12 mouse cellular contexts compared by ENCODE assay signal in genomic region chr9:72393869-72394341, GRCm38 (mm10). TPM values are rescaled to one million over a fixed set of nuclear protein-coding genes. Genes with fewer than 3 reads are reported as not detected.
DNase-seq lines count a peak whose midpoint lies in the region; ATAC-seq lines count a peak whose summit lies in the region.
"Had no signal": no experiment of that assay in that cellular context is flagged by ENCODE, and none has a peak within 500 bp of the region (broad histone marks: within the 10 kb centered on the region; RNA-seq: fewer than 3 reads in every experiment).

No protein-coding gene starts in this region.

- H3K36me3 ChIP-seq in forebrain, embryonic 15.5 days, result no peaks in the 10 kb centered on the region
- H3K36me3 ChIP-seq in forebrain, embryonic 11.5 days (ENCODE audit: control insufficient read depth, insufficient read depth, low read length), result no peaks in the 10 kb centered on the region
- H3K36me3 ChIP-seq in neural tube, embryonic 14.5 days (ENCODE audit: control insufficient read depth, insufficient read depth, low read length), result no peaks in the 10 kb centered on the region
- no peaks in the 10 kb centered on the region for H3K36me3 ChIP-seq in midbrain, embryonic 15.5 days (replicated peaks)

- H3K9me3 ChIP-seq in forebrain, embryonic 15.5 days, result no peaks in the 10 kb centered on the region
- no peaks in the 10 kb centered on the region for H3K9me3 ChIP-seq in forebrain, embryonic 11.5 days (ENCODE audit: control insufficient read depth, low read length)
- no peaks in the 10 kb centered on the region for H3K9me3 ChIP-seq in neural tube, embryonic 14.5 days (ENCODE audit: control insufficient read depth, low read length)
- no peaks in the 10 kb centered on the region for H3K9me3 ChIP-seq in midbrain, embryonic 15.5 days

- WGBS in forebrain, embryonic 15.5 days, result 45% methylated on average over 8 of the region's 8 CpGs
- 71% methylated on average over 8 of the region's 8 CpGs for WGBS in forebrain, embryonic 11.5 days
- 39% methylated on average over 8 of the region's 8 CpGs for WGBS in neural tube, embryonic 14.5 days
- WGBS in midbrain, embryonic 15.5 days, result 27% methylated on average over 8 of the region's 8 CpGs

- H3K27me3 ChIP-seq in forebrain, embryonic 15.5 days, result no peaks in the 10 kb centered on the region
- H3K27me3 ChIP-seq in forebrain, embryonic 11.5 days (ENCODE audit: control insufficient read depth, insufficient read depth, low read length), result no peaks in the 10 kb centered on the region
- H3K27me3 ChIP-seq in neural tube, embryonic 14.5 days (ENCODE audit: control insufficient read depth, insufficient read depth, low read length), result no peaks in the 10 kb centered on the region
- H3K27me3 ChIP-seq in midbrain, embryonic 15.5 days (replicated peaks), result no peaks in the 10 kb centered on the region

- peaks cover 21% of the 10 kb centered on the region for H3K4me1 ChIP-seq in forebrain, embryonic 15.5 days
- H3K4me1 ChIP-seq in forebrain, embryonic 11.5 days (replicated peaks; ENCODE audit: control insufficient read depth, insufficient read depth, low read length), result no peaks in the 10 kb centered on the region
- 0 out of 2 replicates have a peak, but pooled peaks cover 2% of the 10 kb centered on the region for H3K4me1 ChIP-seq in neural tube, embryonic 14.5 days (ENCODE audit: control insufficient read depth, insufficient read depth, low read length)
- peaks cover 16% of the 10 kb centered on the region for H3K4me1 ChIP-seq in midbrain, embryonic 15.5 days

- no peak overlapping the region for H3K9ac ChIP-seq in forebrain, embryonic 15.5 days (replicated peaks)
- H3K9ac ChIP-seq in forebrain, embryonic 11.5 days (ENCODE audit: low read length), result no peak overlapping the region
- no peak overlapping the region for H3K9ac ChIP-seq in neural tube, embryonic 14.5 days (replicated peaks; ENCODE audit: low read depth, low read length)
- H3K9ac ChIP-seq in midbrain, embryonic 15.5 days, result no peak overlapping the region

- H3K4me2 ChIP-seq in forebrain, embryonic 15.5 days (replicated peaks), result no peak overlapping the region
- no peak overlapping the region for H3K4me2 ChIP-seq in forebrain, embryonic 11.5 days (ENCODE audit: low read depth, low read length, severe bottlenecking)
- H3K4me2 ChIP-seq in neural tube, embryonic 14.5 days (ENCODE audit: low read depth, low read length), result no peak overlapping the region
- peak overlapping the region; percentile 31 for H3K4me2 ChIP-seq in midbrain, embryonic 15.5 days
- H3K4me2 ChIP-seq: heart, embryonic 11.5 days had no signal

- H3K27ac ChIP-seq in forebrain, embryonic 15.5 days (replicated peaks), result peak overlapping the region; percentile 60
- H3K27ac ChIP-seq in forebrain, embryonic 11.5 days (ENCODE audit: low read depth, low read length), result no peak overlapping the region
- H3K27ac ChIP-seq in neural tube, embryonic 14.5 days (ENCODE audit: low read depth, low read length), result no peak overlapping the region
- H3K27ac ChIP-seq in midbrain, embryonic 15.5 days, result peak overlapping the region; percentile 60
- H3K27ac ChIP-seq: layer of hippocampus, adult 2 months had no signal

- ATAC-seq in forebrain, embryonic 15.5 days (replicated peaks), result peak; percentile 48; the same call in 1 of the 2 replicates
- ATAC-seq in forebrain, embryonic 11.5 days (replicated peaks; ENCODE audit: low FRiP score), result no peak
- peak; percentile 63; the same call in 1 of the 2 replicates for ATAC-seq in neural tube, embryonic 14.5 days (ENCODE audit: low read depth)
- ATAC-seq in midbrain, embryonic 15.5 days (replicated peaks), result peak; percentile 58; the same call in 1 of the 2 replicates

- DNase-seq in forebrain, embryonic 11.5 days (ENCODE audit: low spot score), result no peak
- DNase-seq in neural tube, embryonic 10.5 days (ENCODE audit: extremely low spot score, low spot score), result no peak
- DNase-seq in ovary, postnatal 10 days (ENCODE audit: low spot score), result no peak
- no peak for DNase-seq in spleen, postnatal 4 days (ENCODE audit: low spot score in 2 of 2)
- no peak for DNase-seq in lung, postnatal 4 days
- DNase-seq: kidney, adult 8-10 months; lung, adult 2 months had no signal

- no peak overlapping the region for H3K4me3 ChIP-seq in forebrain, embryonic 15.5 days
- no peak overlapping the region for H3K4me3 ChIP-seq in forebrain, embryonic 11.5 days (ENCODE audit: low read depth, low read length)
- H3K4me3 ChIP-seq in neural tube, embryonic 14.5 days (ENCODE audit: low read depth, low read length), result no peak overlapping the region
- no peak overlapping the region for H3K4me3 ChIP-seq in midbrain, embryonic 15.5 days
- H3K4me3 ChIP-seq: layer of hippocampus, adult 2 months had no signal

RNA-seq across cellular contexts. Expression of gene Mns1, which starts 43.9 kb away (rescaled TPM):
- polyA plus RNA-seq in forebrain, embryonic 15.5 days (2015; fragmentation: Nextera tagmentation; extraction: Ambion mirVana), result 14.1 and 15.0 TPM in 2 replicates
- 48.6 and 51.7 TPM in 2 replicates for polyA plus RNA-seq in forebrain, embryonic 11.5 days (2014; fragmentation: Nextera tagmentation; extraction: Ambion mirVana)
- polyA plus RNA-seq in neural tube, embryonic 14.5 days (2014; fragmentation: Nextera tagmentation; extraction: Ambion mirVana), result 3.7 and 5.7 TPM in 2 replicates
- 6.5 and 7.4 TPM in 2 replicates for polyA plus RNA-seq in midbrain, embryonic 15.5 days (2015; fragmentation: Nextera tagmentation; extraction: Ambion mirVana)

Comparison
In these comparisons a context has a peak if more than half of its experiments do, and no peak if none do; other contexts are left out.
1. H3K27ac ChIP-seq: peak in forebrain, embryonic 15.5 days (single experiment) and midbrain, embryonic 15.5 days (single experiment); none in forebrain, embryonic 11.5 days (single experiment) and neural tube, embryonic 14.5 days (single experiment).